ENCODE assay signal across 8 mouse cellular contexts in genomic region chr2:39226019-39226640, GRCm38 (mm10). TPM values are rescaled to one million over a fixed set of nuclear protein-coding genes. Genes with fewer than 3 reads are reported as not detected.
DNase-seq lines count a peak whose midpoint lies in the region; ATAC-seq lines count a peak whose summit lies in the region.

Gene Ppp6c (minus strand): TSS chr2:39226451.

- ATAC-seq in hindbrain, embryonic 16.5 days, result peak; percentile 99

- H3K9me3 ChIP-seq in hindbrain, embryonic 16.5 days (ENCODE audit: control insufficient read depth, low read length), result no peaks in the 10 kb centered on the region

- no peaks in the 10 kb centered on the region for H3K27me3 ChIP-seq in hindbrain, embryonic 16.5 days (replicated peaks; ENCODE audit: control insufficient read depth, insufficient read depth, low read length)

- H3K9ac ChIP-seq in hindbrain, embryonic 16.5 days (ENCODE audit: low read depth, low read length), result peak within 1 kb of the TSS; percentile 84

- WGBS in hindbrain, embryonic 16.5 days, result under 1% methylated on average over 38 of the region's 56 CpGs
- 0% methylated on average over 37 of the region's 56 CpGs for WGBS in macrophage (ENCODE audit: missing documents)

- peak within 1 kb of the TSS; percentile 94 for H3K27ac ChIP-seq in hindbrain, embryonic 16.5 days (ENCODE audit: low read depth, low read length)
- peak within 1 kb of the TSS; percentile 57 for H3K27ac ChIP-seq in macrophage

- H3K4me2 ChIP-seq in hindbrain, embryonic 16.5 days (ENCODE audit: low read length), result peak within 1 kb of the TSS; percentile 75

- peak within 1 kb of the TSS; percentile 80 for H3K4me3 ChIP-seq in hindbrain, embryonic 16.5 days (ENCODE audit: low read length)
- peak within 1 kb of the TSS; percentile 54 for H3K4me3 ChIP-seq in macrophage (ENCODE audit: inconsistent target)

- peak; percentile 89 for DNase-seq in WW6 (ENCODE audit: low read depth, low spot score)
- peak; percentile 75 to 86 for DNase-seq in cerebellum, postnatal 4 days (ENCODE audit: low spot score in 2 of 2)
- DNase-seq in gastrocnemius, adult 18-20 months (ENCODE audit: low spot score), result peak; percentile 95
- DNase-seq in left cerebral cortex, adult 18-20 months (ENCODE audit: low spot score in 2 of 2), result peak; percentile 97
- DNase-seq in right cerebral cortex, adult 18-20 months, result peak; percentile 98
- peak; percentile 69 for DNase-seq in urinary bladder, postnatal 10 days (ENCODE audit: low spot score)

- peaks cover 46% of the 10 kb centered on the region for H3K79me2 ChIP-seq in macrophage (ENCODE audit: inconsistent target)

- H3K36me3 ChIP-seq in hindbrain, embryonic 16.5 days (ENCODE audit: control insufficient read depth, insufficient read depth, low read length), result no peaks in the 10 kb centered on the region
- H3K36me3 ChIP-seq in macrophage (ENCODE audit: inconsistent target), result no peaks in the 10 kb centered on the region

- peaks cover 14% of the 10 kb centered on the region for H3K4me1 ChIP-seq in hindbrain, embryonic 16.5 days (ENCODE audit: control insufficient read depth, insufficient read depth, low read depth, low read length)

RNA-seq across cellular contexts. Expression of gene Ppp6c, which starts in this region (rescaled TPM):
- 10 to 100 TPM; 58.5 to 61.7 TPM for total RNA-seq in gastrocnemius, adult 18-20 months (2021)
- polyA plus RNA-seq in hindbrain, embryonic 16.5 days (2015; fragmentation: Nextera tagmentation; extraction: Ambion mirVana), result 65.2 and 69.3 TPM in 2 replicates
- 10 to 100 TPM; 67.1 to 68.0 TPM for total RNA-seq in left cerebral cortex, adult 18-20 months (2021)
- total RNA-seq in macrophage (2018; cell fraction: chromatin; rRNA removed), result 10 to 100 TPM; 12.5 to 27.5 (median 16.9) TPM
- 10 to 100 TPM; 45.3 to 60.4 (median 54.3) TPM for total RNA-seq in macrophage (2018; cell fraction: cytosol; rRNA removed)
- 10 to 100 TPM; 15.6 to 48.7 (median 28.2) TPM for total RNA-seq in macrophage (2018; cell fraction: nucleus; rRNA removed)
- 43.7 to 52.2 TPM (median 50.0 TPM) in 3 replicates for polyA plus RNA-seq in macrophage (2018)

Comparison
In these comparisons a context has a peak if more than half of its experiments do, and no peak if none do; other contexts are left out.
1. Peak in every context shown above with its lines: DNase-seq, ATAC-seq, H3K4me3 ChIP-seq and H3K27ac ChIP-seq.